Mouse (Mus musculus) kidney, postnatal 0 days (tissue): Measurements from ENCODE around the gene Nfs1. TPM values are rescaled to one million over a fixed set of nuclear protein-coding genes. Genes with fewer than 3 reads are reported as not detected.
"Not testable (repeated sequence)": the region's sequence is repeated elsewhere in the genome, so short reads cannot be mapped to it uniquely, and the experiment has no call there.

Source experiments
- ATAC-seq: fragments of 200-750 bp; cut with Nextera tagmentation; replicated peaks from 2 replicates; pipeline ENCODE4 v1.8.0; 2017; ENCODE audit warnings: low read depth, moderate number of reproducible peaks, moderate TSS enrichment, moderate library complexity; ENCODE audit not compliant: low FRiP score
- DNase-seq: peaks from one replicate; pipeline ENCODE4 v3.0.0-alpha.2; 2016; ENCODE audit warnings: low spot score
- H3K27ac ChIP-seq: fragments of 300-500 bp; sonication (generic); 2 replicates; pipeline ENCODE4 v1.5.1; 2014; ENCODE audit warnings: mild to moderate bottlenecking
- H3K27me3 ChIP-seq: fragments of 300-500 bp; sonication (generic); 2 replicates; pipeline ENCODE4 v1.6.1; 2014; ENCODE audit warnings: low read length, mixed read lengths; ENCODE audit not compliant: insufficient read depth
- H3K36me3 ChIP-seq: fragments of 300-500 bp; sonication (generic); 2 replicates; pipeline ENCODE4 v1.6.1; 2014; ENCODE audit warnings: low read length, mixed read lengths; ENCODE audit not compliant: insufficient read depth
- H3K4me1 ChIP-seq: fragments of 300-500 bp; sonication (generic); replicated peaks from 2 replicates; pipeline ENCODE4 v1.6.1; 2014; ENCODE audit warnings: antibody characterized with exemption, low read length, mixed read lengths; ENCODE audit not compliant: insufficient read depth
- H3K4me2 ChIP-seq: fragments of 300-500 bp; sonication (generic); 2 replicates; pipeline ENCODE4 v1.6.1; 2014; ENCODE audit warnings: mild to moderate bottlenecking, low read length, moderate library complexity, mixed read lengths
- H3K4me3 ChIP-seq: fragments of 300-500 bp; sonication (generic); replicated peaks from 2 replicates; pipeline ENCODE4 v1.5.1; 2014; ENCODE audit warnings: low read depth, low read length
- H3K9ac ChIP-seq: fragments of 300-500 bp; sonication (generic); 2 replicates; pipeline ENCODE4 v1.6.1; 2014; ENCODE audit warnings: low read depth, low read length
- H3K9me3 ChIP-seq: fragments of 300-500 bp; sonication (generic); replicated peaks from 2 replicates; pipeline ENCODE4 v1.6.1; 2016; ENCODE audit warnings: low read length, inconsistent platforms, mixed read lengths
- CTCF ChIP-seq: IDR thresholded peaks from 2 replicates; pipeline ENCODE4 v1.5.1; 2016; ENCODE audit warnings: antibody characterized with exemption, low read depth, mild to moderate bottlenecking, moderate library complexity
- WGBS: fragments of 180-500 bp; shearing (Covaris S2); extraction: QIAGEN DNeasy Blood & Tissue Kit; methylation state at CpG from one replicate; pipeline ENCODE4 v1.1.7; 2014; 5-methylcytosine and 5-hydroxymethylcytosine counted together
- polyA plus RNA-seq: library from polyadenylated mRNA; unstranded; fragments of >200 nt; fragmentation: Nextera tagmentation; extraction: Ambion mirVana; gene quantifications from 2 replicates; pipeline ENCODE4 v1.2.1, GENCODE M21; 2015

Nfs1 gene
- polyA plus RNA-seq, 1 experiment from 2014 or later, result 64.0 TPM

DNA sequence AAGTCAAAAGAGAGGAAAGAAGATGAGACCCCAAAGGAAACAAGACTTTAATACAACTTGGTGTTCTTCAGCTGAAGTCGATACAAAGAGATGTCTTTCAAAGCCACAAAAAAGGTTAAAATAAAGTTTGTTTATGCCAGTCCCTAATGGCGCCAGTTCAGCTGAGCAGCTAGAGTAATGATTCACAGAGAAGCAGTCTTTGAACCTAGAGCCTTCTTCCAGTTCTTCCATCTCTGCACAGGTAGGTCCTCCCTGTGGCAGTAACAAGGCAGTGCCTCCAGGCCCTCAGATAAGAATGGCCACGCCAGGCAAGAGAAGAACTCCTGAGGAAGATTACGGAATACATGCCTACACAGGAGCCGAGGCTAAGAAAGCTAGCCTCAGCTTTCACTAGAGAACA lies 20.3 kb downstream of the Nfs1 start:
- Histone ChIP-seq H3K27me3 (no peaks in the 10 kb centered on the region), H3K4me1 (no peaks in the 10 kb centered on the region), H3K4me2 (no peak overlapping the region), H3K36me3 (0 out of 2 replicates have a peak, but pooled peaks cover 6% of the 10 kb centered on the region), H3K27ac (no peak overlapping the region), H3K9me3 (no peaks in the 10 kb centered on the region), H3K9ac (no peak overlapping the region), H3K4me3 (no peak overlapping the region)
- no peak for DNase-seq
- WGBS, result 89% methylated on average over 5 of the region's 5 CpGs
- ATAC-seq, result no peak; the same call in 1 of the 2 replicates
- no peak for TF ChIP-seq CTCF

DNA sequence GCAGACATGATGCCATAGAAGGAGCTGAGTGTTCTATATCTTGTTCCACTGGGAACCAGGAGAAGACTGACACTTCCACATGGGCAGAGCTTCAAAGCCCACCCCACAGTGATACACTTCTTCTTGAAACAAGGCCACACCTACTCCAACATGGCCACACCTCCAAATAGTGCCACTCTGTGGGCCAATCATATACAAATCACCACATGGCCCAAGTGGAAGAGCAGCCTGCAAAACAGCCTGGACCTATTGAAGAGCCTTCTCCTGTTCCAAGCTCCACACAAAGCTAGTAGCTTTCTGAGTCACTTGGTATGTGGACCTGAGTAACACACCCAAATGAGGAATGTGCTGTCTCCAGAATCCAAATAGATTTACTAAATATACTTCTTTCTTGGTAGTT lies 24.4 kb downstream of the Nfs1 start:
- no peak overlapping the region for H3K4me2 ChIP-seq
- TF ChIP-seq CTCF, result no peak
- no peak overlapping the region for H3K4me3 ChIP-seq
- H3K9me3 ChIP-seq, result no peaks in the 10 kb centered on the region
- ATAC-seq (no peak), DNase-seq (no peak)
- H3K27ac ChIP-seq, result no peak overlapping the region
- H3K9ac ChIP-seq, result no peak overlapping the region
- 0 out of 2 replicates have a peak, but pooled peaks cover 6% of the 10 kb centered on the region for H3K36me3 ChIP-seq
- H3K27me3 ChIP-seq, result no peaks in the 10 kb centered on the region
- H3K4me1 ChIP-seq, result no peaks in the 10 kb centered on the region

DNA sequence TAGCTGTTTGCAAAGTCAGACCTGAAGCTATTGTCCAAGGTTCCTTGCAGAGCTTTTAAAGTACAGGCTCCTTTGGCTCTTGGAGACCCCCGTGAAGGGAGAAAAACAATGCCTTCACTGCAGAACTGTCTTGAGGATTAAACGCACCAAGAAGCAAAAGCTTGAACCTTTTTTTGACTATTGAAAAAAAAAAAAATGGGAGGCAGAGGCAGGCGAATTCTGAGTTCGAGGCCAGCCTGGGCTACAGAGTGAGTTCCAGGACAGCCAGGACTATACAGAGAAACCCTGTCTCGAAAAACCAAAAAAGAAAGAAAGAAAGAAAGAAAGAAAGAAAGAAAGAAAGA lies 31.9 kb downstream of the Nfs1 start:
- Histone ChIP-seq H3K4me3 (peak overlapping the region; percentile 99), H3K4me2 (peak overlapping the region; percentile 75), H3K27ac (peak overlapping the region; percentile 94), H3K9ac (peak overlapping the region; percentile 97)
- not testable (repeated sequence) for H3K9me3 ChIP-seq, H3K4me1 ChIP-seq, H3K27me3 ChIP-seq, H3K36me3 ChIP-seq, ATAC-seq, DNase-seq
- 21% methylated on average over 5 of the region's 5 CpGs for WGBS

DNA sequence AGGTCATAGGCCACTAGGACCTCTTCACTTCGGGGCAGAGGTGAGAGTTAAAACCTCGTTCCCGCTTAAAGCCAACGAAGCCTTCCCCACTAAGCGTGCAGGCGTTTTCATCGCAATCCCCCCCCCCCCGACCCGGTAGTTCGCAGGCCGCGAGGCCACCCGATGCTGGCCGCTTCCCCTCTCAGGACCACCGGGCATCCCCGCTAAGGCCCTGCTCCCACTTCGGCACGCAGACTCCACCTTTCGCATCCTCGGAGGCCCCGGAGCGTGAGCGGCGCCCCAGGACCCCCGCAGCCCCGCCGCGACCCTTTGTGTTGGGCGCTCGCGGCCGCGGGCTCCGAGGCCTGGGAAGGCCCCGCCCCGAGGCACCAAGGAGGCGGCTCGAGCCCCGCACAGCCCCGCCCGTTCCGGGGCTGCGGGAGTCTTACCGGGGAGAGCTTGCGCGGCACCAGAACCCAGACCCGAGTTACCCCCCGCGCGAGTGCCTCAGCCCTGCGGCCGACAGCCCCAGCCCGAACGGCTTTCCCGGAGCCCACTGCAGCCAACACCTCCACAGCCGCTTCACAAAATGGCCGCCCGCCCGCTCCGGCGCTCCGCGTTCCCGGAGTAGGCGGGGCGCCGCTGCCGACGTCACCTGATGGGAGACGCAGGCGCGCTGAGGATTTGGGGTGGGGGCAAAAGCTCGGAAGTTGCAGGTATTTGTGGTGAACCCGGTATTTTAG lies 32.5 kb downstream of the Nfs1 start, which contains the start of the genes Cpne1 and Rbm12:
Gene Cpne1, minus strand, starts transcription at position 608 of the 722 bp plus-strand sequence.
Gene Rbm12, minus strand, starts transcription at position 621 of the 722 bp plus-strand sequence.
- DNase-seq (peak; percentile 94), ATAC-seq (peak; percentile 90)
- Histone ChIP-seq H3K27ac (peak within 1 kb of the TSS; percentile 94), H3K9me3 (no peaks in the 10 kb centered on the region), H3K4me2 (peak within 1 kb of the TSS; percentile 75), H3K27me3 (no peaks in the 10 kb centered on the region), H3K4me1 (no peaks in the 10 kb centered on the region; the same call in 1 of the 2 replicates), H3K36me3 (no peaks in the 10 kb centered on the region), H3K4me3 (peak within 1 kb of the TSS; percentile 99), H3K9ac (peak within 1 kb of the TSS; percentile 97)
- TF ChIP-seq CTCF, result no peak
- WGBS, result under 1% methylated on average over 73 of the region's 74 CpGs

- peak overlapping the region; percentile 75 for H3K4me2 ChIP-seq
- TF ChIP-seq CTCF, result no peak
These were observed 33.2 kb downstream of the Nfs1 start for GRCm38 (mm10) chr2:156110627-156111357.

GRCm38 (mm10) chr2:156091926-156092325 lies 52.1 kb downstream of the Nfs1 start:
- ATAC-seq (no peak), DNase-seq (no peak)
- Histone ChIP-seq H3K36me3 (peaks cover 17% of the 10 kb centered on the region), H3K4me2 (no peak overlapping the region), H3K27me3 (no peaks in the 10 kb centered on the region), H3K9me3 (no peaks in the 10 kb centered on the region), H3K4me3 (no peak overlapping the region), H3K9ac (no peak overlapping the region), H3K4me1 (no peaks in the 10 kb centered on the region), H3K27ac (no peak overlapping the region)
- no peak for TF ChIP-seq CTCF
- 77% methylated on average over 5 of the region's 5 CpGs for WGBS

More at GRCm38 (mm10) chr2:156110627-156111357, 33.2 kb downstream of the Nfs1 start:
- Histone ChIP-seq H3K4me3 (peak overlapping the region; percentile 99), H3K9me3 (no peaks in the 10 kb centered on the region), H3K36me3 (no peaks in the 10 kb centered on the region), H3K27me3 (no peaks in the 10 kb centered on the region), H3K9ac (peak overlapping the region; percentile 97), H3K4me1 (no peaks in the 10 kb centered on the region; the same call in 1 of the 2 replicates), H3K27ac (peak overlapping the region; percentile 94)
- DNase-seq (peak; percentile 73), ATAC-seq (peak; percentile 71; the same call in 1 of the 2 replicates)
- under 1% methylated on average over 16 of the region's 16 CpGs for WGBS
